Mouse (Mus musculus) neural tube, embryonic 12.5 days (tissue): ENCODE results near the gene Gm17324. TPM values are rescaled to one million over a fixed set of nuclear protein-coding genes. Genes with fewer than 3 reads are reported as not detected.

Experiments used
- ATAC-seq: fragments of 200-750 bp; cut with Nextera tagmentation; 2 replicates; pipeline ENCODE4 v1.8.0; 2017; ENCODE audit warnings: low read depth, mild to moderate bottlenecking, moderate TSS enrichment, moderate library complexity; ENCODE audit not compliant: low FRiP score
- H3K27ac ChIP-seq: fragments of 300-500 bp; sonication (generic); 2 replicates; pipeline ENCODE4 v1.5.1; 2016
- H3K27me3 ChIP-seq: fragments of 300-500 bp; sonication (generic); replicated peaks from 2 replicates; pipeline ENCODE4 v1.6.1; 2016; ENCODE audit warnings: mild to moderate bottlenecking
- H3K36me3 ChIP-seq: fragments of 300-500 bp; sonication (generic); 2 replicates; pipeline ENCODE4 v1.6.1; 2016; ENCODE audit warnings: mild to moderate bottlenecking
- H3K4me1 ChIP-seq: fragments of 300-500 bp; sonication (generic); 2 replicates; pipeline ENCODE4 v1.6.1; 2016
- H3K4me2 ChIP-seq: fragments of 300-500 bp; sonication (generic); replicated peaks from 2 replicates; pipeline ENCODE4 v1.6.1; 2016; ENCODE audit warnings: mild to moderate bottlenecking
- H3K4me3 ChIP-seq: fragments of 300-500 bp; sonication (generic); 2 replicates; pipeline ENCODE4 v1.5.1; 2016
- H3K9ac ChIP-seq: fragments of 300-500 bp; sonication (generic); 2 replicates; pipeline ENCODE4 v1.6.1; 2016; ENCODE audit warnings: mild to moderate bottlenecking
- H3K9me3 ChIP-seq: fragments of 300-500 bp; sonication (generic); 2 replicates; pipeline ENCODE4 v1.6.1; 2016; ENCODE audit warnings: mild to moderate bottlenecking
- WGBS: fragments of 180-500 bp; shearing (Covaris S2); methylation state at CpG from one replicate; pipeline ENCODE4 v1.1.7; 2016; 5-methylcytosine and 5-hydroxymethylcytosine counted together
- microRNA-seq: library from miRNA; unstranded; fragments of <30 nt; microRNA quantifications from one replicate; pipeline ENCODE4, GENCODE M21; 2017
- polyA plus RNA-seq: library from polyadenylated mRNA; unstranded; fragments of >200 nt; fragmentation: Nextera tagmentation; extraction: Ambion mirVana; gene quantifications from 2 replicates; pipeline ENCODE4 v1.2.1, GENCODE M21; 2016

Gene Gm17324
- polyA plus RNA-seq, 1 experiment from 2014 or later = 1.2 TPM

DNA sequence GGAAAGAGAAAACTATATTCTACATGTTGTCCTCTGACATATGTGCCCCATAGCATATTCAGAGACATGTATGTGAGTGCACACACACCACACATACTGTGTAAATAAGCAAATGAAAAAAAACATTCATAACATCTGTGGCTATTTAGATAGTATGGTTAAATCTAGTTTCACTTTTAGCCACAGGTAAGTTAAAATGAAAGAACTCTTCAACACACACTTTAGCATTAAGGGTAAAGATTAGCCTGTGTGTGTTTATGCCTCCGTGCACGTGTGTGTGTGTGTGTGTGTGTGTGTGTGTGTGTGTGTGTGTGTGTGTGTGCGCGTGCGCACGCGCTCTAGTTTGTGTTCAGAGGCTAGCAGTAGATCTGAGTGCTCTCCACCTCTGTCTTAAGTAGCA is 47.0 kb downstream of the Gm17324 start:
- no peak for ATAC-seq
- no peak overlapping the region for H3K4me3 ChIP-seq
- no peaks in the 10 kb centered on the region for H3K9me3 ChIP-seq
- no peak overlapping the region for H3K27ac ChIP-seq
- H3K36me3 ChIP-seq = no peaks in the 10 kb centered on the region
- 94% methylated on average over 7 of the region's 7 CpGs for WGBS
- no peak overlapping the region for H3K4me2 ChIP-seq
- H3K9ac ChIP-seq = no peak overlapping the region
- H3K27me3 ChIP-seq = peaks cover 14% of the 10 kb centered on the region
- H3K4me1 ChIP-seq = no peaks in the 10 kb centered on the region

DNA sequence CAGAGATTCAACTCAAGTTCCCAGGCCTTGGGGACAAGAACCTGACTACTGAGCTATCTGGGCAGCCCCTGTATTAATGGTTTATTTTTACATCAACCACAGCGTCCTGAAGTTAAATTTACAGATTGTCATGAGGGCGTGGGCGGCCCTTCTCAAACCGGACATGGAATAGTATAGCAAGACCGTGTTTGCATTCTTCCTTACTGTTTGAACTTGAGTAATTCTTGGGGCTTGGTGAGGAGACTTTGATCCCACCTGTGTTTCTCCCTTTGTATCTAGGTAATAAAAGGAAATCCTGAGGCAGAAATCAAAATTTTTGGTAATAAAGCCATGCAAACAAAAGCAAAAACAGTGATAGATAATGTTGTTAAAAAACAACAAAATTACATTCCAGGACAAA is 48.0 kb downstream of the Gm17324 start:
- no peak for ATAC-seq

More for the DNA sequence above, 48.0 kb downstream of the Gm17324 start:
- no peak overlapping the region for H3K9ac ChIP-seq
- H3K4me3 ChIP-seq = no peak overlapping the region
- no peaks in the 10 kb centered on the region for H3K9me3 ChIP-seq
- peaks cover 6% of the 10 kb centered on the region; the same call in 1 of the 2 replicates for H3K4me1 ChIP-seq
- H3K36me3 ChIP-seq = no peaks in the 10 kb centered on the region
- no peak overlapping the region for H3K4me2 ChIP-seq
- WGBS = 88% methylated on average over 5 of the region's 5 CpGs
- H3K27ac ChIP-seq = no peak overlapping the region
- peaks cover 24% of the 10 kb centered on the region for H3K27me3 ChIP-seq

Small RNA genes lying within 50 kb of the gene (microRNA-seq; reads per million reads assigned to microRNA genes)
- not detected for gene Gm26377

Other genes with a start within 250 kb of the Gm17324 start
- gene Gsta1, start 218.1 kb downstream of the Gm17324 start, polyA plus RNA-seq = not detected in 2 replicates
- not detected in 2 replicates for gene Gm3776, start 191.7 kb downstream of the Gm17324 start, polyA plus RNA-seq
- not detected in 2 replicates for gene Gm10639, start 158.9 kb downstream of the Gm17324 start, polyA plus RNA-seq
- not detected in 2 replicates for gene Omt2a, start 134.0 kb downstream of the Gm17324 start, polyA plus RNA-seq
- not detected in 2 replicates for gene Omt2b, start 121.2 kb downstream of the Gm17324 start, polyA plus RNA-seq
- not detected in 2 replicates for gene Gsta2, start 93.0 kb downstream of the Gm17324 start, polyA plus RNA-seq
- gene Dppa5a, start 80.6 kb downstream of the Gm17324 start, polyA plus RNA-seq = 0.70 TPM in 1 of 2 replicates, not detected in the other
- 2.1 and 2.3 TPM in 2 replicates for gene Ooep, start 70.1 kb downstream of the Gm17324 start, polyA plus RNA-seq
- 0.32 and 0.39 TPM in 2 replicates for gene Ddx43, start 53.0 kb downstream of the Gm17324 start, polyA plus RNA-seq
- 0.73 and 1.3 TPM in 2 replicates for gene Cgas, start 5.5 kb downstream of the Gm17324 start, polyA plus RNA-seq
- gene Mto1, start 578 bp downstream of the Gm17324 start, polyA plus RNA-seq = 25.6 and 26.5 TPM in 2 replicates
- 3,212 and 3,225 TPM in 2 replicates for gene Eef1a1, start 40.4 kb upstream of the Gm17324 start, polyA plus RNA-seq
- gene Slc17a5, start 139.3 kb upstream of the Gm17324 start, polyA plus RNA-seq = 15.1 and 15.9 TPM in 2 replicates
- gene Cd109, start 166.8 kb upstream of the Gm17324 start, polyA plus RNA-seq = 3.2 and 3.7 TPM in 2 replicates